Mouse (Mus musculus) MEL (cell line): ENCODE measurements around the gene Tmbim1. TPM values are rescaled to one million over a fixed set of nuclear protein-coding genes. Genes with fewer than 3 reads are reported as not detected.

Source experiments
- DNase-seq: peaks from one replicate; pipeline ENCODE4 v3.0.0; 2011; ENCODE audit warnings: low read depth, low spot score
- H3K27ac ChIP-seq: 2 replicates; pipeline ENCODE4 v1.5.1; 2012; ENCODE audit warnings: low read depth, mild to moderate bottlenecking, control low read depth, low read length, moderate library complexity; ENCODE audit not compliant: control insufficient read depth
- H3K27me3 ChIP-seq, 2 experiments: fragments of 150-350 bp in 1 of 2; sonication (generic) in 1 of 2; 2 replicates each; pipeline ENCODE4 v1.6.1; 2012; ENCODE audit warnings: low read length in 2 of 2, mild to moderate bottlenecking in 2 of 2, improper control_type of control experiment in 1 of 2, moderate library complexity in 1 of 2; ENCODE audit not compliant: insufficient read depth in 2 of 2, control insufficient read depth in 1 of 2
- H3K36me3 ChIP-seq, 2 experiments: 2 replicates each; pipeline ENCODE4 v1.6.1; 2012 to 2014; ENCODE audit warnings: low read length in 2 of 2, improper control_type of control experiment in 1 of 2, inconsistent platforms in 1 of 2, mild to moderate bottlenecking in 1 of 2; ENCODE audit not compliant: insufficient read depth in 2 of 2, control insufficient read depth in 1 of 2
- H3K4me1 ChIP-seq, 2 experiments: fragments of 150-350 bp in 1 of 2; sonication (generic) in 1 of 2; 2 replicates each; pipeline ENCODE4 v1.6.1; 2012; ENCODE audit warnings: low read length in 2 of 2, improper control_type of control experiment in 1 of 2, mild to moderate bottlenecking in 1 of 2; ENCODE audit not compliant: insufficient read depth in 2 of 2, control insufficient read depth in 1 of 2
- H3K4me3 ChIP-seq, 2 experiments: fragments of 150-350 bp in 1 of 2; sonication (generic) in 1 of 2; 2 replicates each; pipeline ENCODE4 v1.5.1; 2012; ENCODE audit warnings: low read depth in 2 of 2, low read length in 2 of 2, mild to moderate bottlenecking in 2 of 2, moderate library complexity in 2 of 2, control low read depth in 1 of 2, improper control_type of control experiment in 1 of 2; ENCODE audit not compliant: control insufficient read depth in 1 of 2, insufficient read depth in 1 of 2
- H3K79me2 ChIP-seq: 2 replicates; pipeline ENCODE4 v1.6.1; 2012; ENCODE audit warnings: mild to moderate bottlenecking, low read length, moderate library complexity; ENCODE audit not compliant: control insufficient read depth, poor library complexity, insufficient read depth
- H3K9ac ChIP-seq: 2 replicates; pipeline ENCODE4 v1.6.1; 2012; ENCODE audit warnings: low read depth, mild to moderate bottlenecking, control low read depth, low read length, moderate library complexity; ENCODE audit not compliant: control insufficient read depth, poor library complexity, severe bottlenecking
- H3K9me3 ChIP-seq: fragments of 150-350 bp; sonication (generic); replicated peaks from 2 replicates; pipeline ENCODE4 v1.6.1; 2012; ENCODE audit warnings: mild to moderate bottlenecking, low read length, improper control_type of control experiment, moderate library complexity; ENCODE audit not compliant: insufficient read depth
- BHLHE40 ChIP-seq: IDR thresholded peaks from 2 replicates; pipeline ENCODE4 v1.6.1; 2012; ENCODE audit warnings: low read depth, mild to moderate bottlenecking, inconsistent platforms, low read length, improper control_type of control experiment, borderline replicate concordance
- CHD2 ChIP-seq: IDR thresholded peaks from 2 replicates; pipeline ENCODE4 v1.6.1; 2011; ENCODE audit warnings: low read length, improper control_type of control experiment
- CTCF ChIP-seq, 3 experiments: IDR thresholded peaks in 2 of 3; conservative IDR thresholded peaks in 1 of 3; 2 replicates each; pipeline ENCODE4 v1.5.1; 2011 to 2012; ENCODE audit warnings: low read length in 3 of 3, low read depth in 2 of 3, mild to moderate bottlenecking in 2 of 3, improper control_type of control experiment in 1 of 3, inconsistent platforms in 1 of 3, mixed read lengths in 1 of 3, moderate library complexity in 1 of 3; ENCODE audit not compliant: control insufficient read depth in 1 of 3, insufficient read depth in 1 of 3, poor library complexity in 1 of 3, severe bottlenecking in 1 of 3
- GATA1 ChIP-seq: IDR thresholded peaks from 2 replicates; pipeline ENCODE4 v1.6.1; 2011; ENCODE audit warnings: low read depth, low read length, improper control_type of control experiment
- HCFC1 ChIP-seq: IDR thresholded peaks from 2 replicates; pipeline ENCODE4 v1.6.1; 2012; ENCODE audit warnings: low read depth, mild to moderate bottlenecking, inconsistent platforms, low read length, improper control_type of control experiment, moderate library complexity
- JUND ChIP-seq: IDR thresholded peaks from 2 replicates; pipeline ENCODE4 v1.6.1; 2011; ENCODE audit warnings: low read depth, mild to moderate bottlenecking, improper control_type of control experiment, low read length
- MXI1 ChIP-seq: IDR thresholded peaks from 2 replicates; pipeline ENCODE4 v1.6.1; 2011; ENCODE audit warnings: mild to moderate bottlenecking, low read depth, low read length, improper control_type of control experiment
- NELFE ChIP-seq: IDR thresholded peaks from 2 replicates; pipeline ENCODE4 v1.6.1; 2011; ENCODE audit warnings: low read depth, low read length, improper control_type of control experiment
- POLR2A ChIP-seq, 2 experiments: IDR thresholded peaks; 2 replicates each; pipeline ENCODE4 v1.6.1; 2011 to 2012; ENCODE audit warnings: low read length in 2 of 2, mild to moderate bottlenecking in 2 of 2, control low read depth in 1 of 2, improper control_type of control experiment in 1 of 2, low read depth in 1 of 2, moderate library complexity in 1 of 2; ENCODE audit not compliant: control insufficient read depth in 1 of 2, insufficient read depth in 1 of 2, poor library complexity in 1 of 2
- RAD21 ChIP-seq: IDR thresholded peaks from 2 replicates; pipeline ENCODE4 v1.6.1; 2011; ENCODE audit warnings: mild to moderate bottlenecking, low read depth, low read length, improper control_type of control experiment
- SMC3 ChIP-seq: IDR thresholded peaks from 2 replicates; pipeline ENCODE4 v1.6.1; 2011; ENCODE audit warnings: low read depth, low read length, improper control_type of control experiment
- TAL1 ChIP-seq: IDR thresholded peaks from 2 replicates; pipeline ENCODE4 v1.6.1; 2012; ENCODE audit warnings: mild to moderate bottlenecking, inconsistent platforms, low read length, moderate library complexity, mixed read lengths
- USF2 ChIP-seq, 2 experiments: IDR thresholded peaks; 2 replicates each; pipeline ENCODE4 v1.6.1; 2011 to 2012; ENCODE audit warnings: improper control_type of control experiment in 2 of 2, low read length in 2 of 2, borderline replicate concordance in 1 of 2, inconsistent platforms in 1 of 2, low read depth in 1 of 2, mild to moderate bottlenecking in 1 of 2; ENCODE audit not compliant: insufficient read depth in 1 of 2
- ZKSCAN1 ChIP-seq: IDR thresholded peaks from 2 replicates; pipeline ENCODE4 v1.6.1; 2012; ENCODE audit warnings: low read depth, mild to moderate bottlenecking, inconsistent platforms, low read length, improper control_type of control experiment, moderate library complexity
- polyA plus RNA-seq, 2 experiments: library from polyadenylated mRNA; stranded (reverse) in 1 of 2; unstranded in 1 of 2; fragments of >175 nt in 1 of 2; fragments of >200 nt in 1 of 2; gene quantifications; 2 replicates each; pipeline versions ENCODE4 v1.2.1 to v1.2.4; 2012; ENCODE audit warnings: low replicate concordance in 2 of 2, low read depth in 1 of 2; ENCODE audit not compliant: insufficient read length in 2 of 2, insufficient read depth in 1 of 2, missing spikeins in 1 of 2
- total RNA-seq: library from RNA; depleted of rRNA; stranded (reverse); fragments of 300-350 nt; gene quantifications from 2 replicates; pipeline ENCODE4 v1.2.3, GENCODE M21; 2012

Gene Tmbim1
- total and polyA plus RNA-seq, 3 experiments = 13.0 to 20.8 TPM; not detected in 1

DNA sequence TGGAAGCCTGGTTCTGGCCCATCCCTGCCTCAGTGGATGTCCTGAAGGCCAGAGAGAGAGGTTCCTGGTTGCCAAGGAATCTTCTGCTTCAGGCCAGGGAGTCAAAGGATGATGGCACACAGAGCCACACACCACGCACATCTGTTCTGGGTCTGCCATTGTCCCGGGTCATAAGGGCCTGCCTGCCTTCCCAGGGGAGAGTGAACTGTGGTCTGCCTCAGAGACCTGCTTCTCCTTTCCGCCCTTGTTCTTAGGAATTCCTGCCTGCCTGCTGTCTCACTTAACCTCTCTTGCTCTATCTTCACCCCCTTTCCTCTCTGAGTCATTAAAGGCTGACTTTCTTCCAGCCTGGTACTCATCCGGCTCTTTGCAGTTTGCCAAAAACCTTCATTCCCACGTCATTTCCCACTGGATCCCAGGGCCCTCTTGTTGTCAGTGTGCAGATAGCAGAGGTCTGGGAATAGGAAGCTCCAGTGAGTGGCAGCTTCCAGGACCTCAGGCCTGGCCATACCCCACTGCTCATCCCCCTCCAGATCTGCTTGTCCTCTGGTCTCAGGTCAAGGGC lies 47.2 kb upstream of the Tmbim1 start:
- H3K4me3 ChIP-seq = no peak overlapping the region
- no peak overlapping the region for H3K9ac ChIP-seq
- TF ChIP-seq NELFE (no peak), CTCF (IDR thresholded peaks at IDR 0.05 in 2 of 3, conservative IDR thresholded peaks at IDR 0.05 in 1 of 3; ENCODE audit: control insufficient read depth in 1 of 3, insufficient read depth in 1 of 3, low read depth in 2 of 3, low read length in 3 of 3, poor library complexity in 1 of 3, severe bottlenecking in 1 of 3) (no peak), CHD2 (no peak), SMC3 (no peak)
- H3K27me3 ChIP-seq = no peaks in the 10 kb centered on the region
- H3K4me1 ChIP-seq = no peaks in the 10 kb centered on the region
- no peaks in the 10 kb centered on the region for H3K9me3 ChIP-seq
- no peaks in the 10 kb centered on the region for H3K36me3 ChIP-seq
- no peaks in the 10 kb centered on the region for H3K79me2 ChIP-seq
- no peak for DNase-seq
- no peak overlapping the region for H3K27ac ChIP-seq

GRCm38 (mm10) chr1:74351185-74351769 lies 45.9 kb upstream of the Tmbim1 start:
- no peak for DNase-seq
- no peak overlapping the region for H3K4me3 ChIP-seq
- no peaks in the 10 kb centered on the region for H3K36me3 ChIP-seq
- TF ChIP-seq USF2 (IDR thresholded peaks at IDR 0.05; ENCODE audit: borderline replicate concordance in 1 of 2, insufficient read depth in 1 of 2, low read depth in 1 of 2, low read length in 2 of 2) = no peak
- TF ChIP-seq JUND = no peak
- no peak for TF ChIP-seq GATA1
- TF ChIP-seq TAL1 = no peak
- no peak for TF ChIP-seq BHLHE40
- TF ChIP-seq ZKSCAN1 = no peak
- TF ChIP-seq RAD21 = no peak
- TF ChIP-seq POLR2A (IDR thresholded peaks at IDR 0.05; ENCODE audit: control insufficient read depth in 1 of 2, insufficient read depth in 1 of 2, low read depth in 1 of 2, low read length in 2 of 2, poor library complexity in 1 of 2) = no peak
- no peak for TF ChIP-seq NELFE
- no peak for TF ChIP-seq HCFC1
- no peak for TF ChIP-seq CHD2
- no peak for TF ChIP-seq MXI1
- no peaks in the 10 kb centered on the region for H3K9me3 ChIP-seq
- H3K79me2 ChIP-seq = no peaks in the 10 kb centered on the region
- H3K27me3 ChIP-seq = no peaks in the 10 kb centered on the region
- H3K27ac ChIP-seq = no peak overlapping the region
- no peak overlapping the region for H3K9ac ChIP-seq
- H3K4me1 ChIP-seq = no peaks in the 10 kb centered on the region
